Mouse (Mus musculus) gastrocnemius, adult 8-10 months (tissue): ENCODE measurements at regions not wholly inside any gene's neighbourhood (a gene's known extent, or its start where the extent isn't known, plus 50 kb on each side); places are given as distances from the start of the nearest gene placed in this dataset.

Source experiments
- DNase-seq, 2 experiments: peaks; one replicate each; pipeline ENCODE4 v3.0.0; 2022; ENCODE audit warnings: low spot score in 2 of 2

- DNase-seq: no peak
Measured at GRCm38 (mm10) chr4:140463296-140463695, 202.5 kb downstream of the Arhgef10l start.

GRCm38 (mm10) chr4:140461317-140461716 is 204.5 kb downstream of the Arhgef10l start:
- DNase-seq: no peak

- DNase-seq: no peak
Measured at GRCm38 (mm10) chr4:140449062-140449461, 202.5 kb upstream of the Igsf21 start.

GRCm38 (mm10) chr4:140446455-140446854 is 199.9 kb upstream of the Igsf21 start:
- DNase-seq: no peak

GRCm38 (mm10) chr4:140445931-140446330 is 199.3 kb upstream of the Igsf21 start:
- no peak for DNase-seq

GRCm38 (mm10) chr4:140443221-140443620 is 196.6 kb upstream of the Igsf21 start:
- DNase-seq: no peak

- no peak for DNase-seq
Measured at GRCm38 (mm10) chr4:140441805-140442204, 195.2 kb upstream of the Igsf21 start.

GRCm38 (mm10) chr4:140439856-140440255 is 193.3 kb upstream of the Igsf21 start:
- DNase-seq: no peak

GRCm38 (mm10) chr4:140436030-140436429 is 189.4 kb upstream of the Igsf21 start:
- no peak for DNase-seq

- no peak for DNase-seq
Measured at GRCm38 (mm10) chr4:140433744-140434542, 187.4 kb upstream of the Igsf21 start.

GRCm38 (mm10) chr4:140432101-140432500 is 185.5 kb upstream of the Igsf21 start:
- DNase-seq: no peak

- DNase-seq: no peak
Measured at GRCm38 (mm10) chr4:140427039-140427438, 180.5 kb upstream of the Igsf21 start.

GRCm38 (mm10) chr4:140423791-140424190 is 177.2 kb upstream of the Igsf21 start:
- no peak for DNase-seq

GRCm38 (mm10) chr4:140421926-140422585 is 175.5 kb upstream of the Igsf21 start:
- peak in 1 of 2 experiments; percentile 31 for DNase-seq

- no peak for DNase-seq
Measured at GRCm38 (mm10) chr4:140419720-140420412, 173.3 kb upstream of the Igsf21 start.

- no peak for DNase-seq
Measured at GRCm38 (mm10) chr4:140412312-140412930, 165.8 kb upstream of the Igsf21 start.

GRCm38 (mm10) chr4:140408446-140408845 is 161.9 kb upstream of the Igsf21 start:
- DNase-seq: no peak

- no peak for DNase-seq
Measured at GRCm38 (mm10) chr4:140406913-140407312, 160.3 kb upstream of the Igsf21 start.

GRCm38 (mm10) chr4:140405993-140406881 is 159.7 kb upstream of the Igsf21 start:
- DNase-seq: no peak

GRCm38 (mm10) chr4:140405427-140405826 is 158.8 kb upstream of the Igsf21 start:
- no peak for DNase-seq

GRCm38 (mm10) chr4:140403128-140403527 is 156.5 kb upstream of the Igsf21 start:
- no peak for DNase-seq
